Comparison of ENCODE assay signal across 36 mouse cellular contexts in the genomic region with DNA sequence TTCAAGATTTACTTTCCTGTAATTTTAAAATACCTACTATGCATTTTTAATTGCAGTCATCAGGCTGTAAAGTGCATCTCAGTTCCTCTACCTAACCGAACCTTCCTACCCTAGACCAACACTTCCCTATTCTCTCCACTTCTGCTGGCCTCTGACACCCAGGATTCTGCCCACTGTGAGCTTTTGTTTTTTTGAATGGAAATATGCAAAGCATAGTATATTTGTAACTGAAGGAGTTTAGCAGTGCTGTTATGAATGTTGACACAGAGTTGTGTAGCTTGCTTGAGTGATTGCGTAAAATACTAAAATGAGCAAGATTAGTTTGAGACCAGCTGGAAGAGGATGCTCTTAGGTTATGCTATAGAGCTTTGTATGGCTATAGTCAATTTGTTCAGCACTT. TPM values are rescaled to one million over a fixed set of nuclear protein-coding genes. Genes with fewer than 3 reads are reported as not detected.
DNase-seq lines count a peak whose midpoint lies in the region; ATAC-seq and TF ChIP-seq lines count a peak whose summit lies in the region.
"Had no signal": no experiment of that assay in that cellular context is flagged by ENCODE, and none has a peak within 500 bp of the region (broad histone marks: within the 10 kb centered on the region; RNA-seq: fewer than 3 reads in every experiment).

No protein-coding gene starts in this region.

- H3K9me3 ChIP-seq in liver, postnatal 0 days (ENCODE audit: low read length), result no peaks in the 10 kb centered on the region
- H3K9me3 ChIP-seq in liver, embryonic 11.5 days (ENCODE audit: control insufficient read depth, low read length), result no peaks in the 10 kb centered on the region
- H3K9me3 ChIP-seq: embryonic facial prominence, embryonic 12.5 days; heart, embryonic 13.5 days; hindbrain, embryonic 15.5 days; kidney, embryonic 15.5 days; limb, embryonic 12.5 days; liver, embryonic 13.5 days; midbrain, embryonic 10.5 days; midbrain, embryonic 15.5 days had no signal

- H3K27me3 ChIP-seq in liver, postnatal 0 days (ENCODE audit: insufficient read depth, low read length), result no peaks in the 10 kb centered on the region
- no peaks in the 10 kb centered on the region for H3K27me3 ChIP-seq in liver, embryonic 11.5 days (replicated peaks; ENCODE audit: control insufficient read depth, insufficient read depth, low read length)
- H3K27me3 ChIP-seq in splenic B cell, adult 2 months (ENCODE audit: control insufficient read depth, insufficient read depth, low read length, poor library complexity, severe bottlenecking), result no peaks in the 10 kb centered on the region
- H3K27me3 ChIP-seq: embryonic facial prominence, embryonic 12.5 days; heart, embryonic 13.5 days; hindbrain, embryonic 15.5 days; kidney, embryonic 15.5 days; limb, embryonic 12.5 days; liver, embryonic 13.5 days; midbrain, embryonic 15.5 days had no signal

- WGBS in liver, postnatal 0 days (ENCODE audit: insufficient replicate concordance), result 75% methylated on average over 2 of the region's 2 CpGs
- 82% methylated on average over 2 of the region's 2 CpGs for WGBS in liver, embryonic 11.5 days
- 52% methylated on average over 2 of the region's 2 CpGs for WGBS in macrophage (ENCODE audit: missing documents)

- no peak overlapping the region for H3K4me2 ChIP-seq in liver, postnatal 0 days (ENCODE audit: low read depth, low read length)
- no peak overlapping the region for H3K4me2 ChIP-seq in liver, embryonic 11.5 days
- H3K4me2 ChIP-seq: embryonic facial prominence, embryonic 12.5 days; heart, embryonic 13.5 days; hindbrain, embryonic 15.5 days; kidney, embryonic 15.5 days; limb, embryonic 12.5 days; liver, embryonic 13.5 days; lung, embryonic 14.5 days; midbrain, embryonic 15.5 days had no signal

- H3K36me3 ChIP-seq in liver, postnatal 0 days (replicated peaks; ENCODE audit: insufficient read depth, low read length), result peaks cover 20% of the 10 kb centered on the region
- H3K36me3 ChIP-seq in liver, embryonic 11.5 days (ENCODE audit: control insufficient read depth, insufficient read depth, low read length), result peaks cover 4% of the 10 kb centered on the region; the same call in 1 of the 2 replicates
- H3K36me3 ChIP-seq in macrophage (ENCODE audit: inconsistent target), result peaks cover 31% of the 10 kb centered on the region
- peaks cover 4% of the 10 kb centered on the region; the same call in 1 of the 2 replicates for H3K36me3 ChIP-seq in splenic B cell, adult 2 months (ENCODE audit: control insufficient read depth, insufficient read depth, low read length, poor library complexity, severe bottlenecking)

- ATAC-seq in liver, postnatal 0 days, result peak; percentile 45; the same call in 1 of the 2 replicates
- no peak for ATAC-seq in liver, embryonic 11.5 days (replicated peaks; ENCODE audit: low FRiP score)
- ATAC-seq: activated CD4-positive, CD25-positive, alpha-beta regulatory T cell, adult 4 months; CD4-positive, CD25-positive, alpha-beta regulatory T cell, adult 4 months; forebrain, embryonic 14.5 days; inflammation-experienced regulatory T-cells, adult 6 months; midbrain, embryonic 15.5 days had no signal

- no peak for TF ChIP-seq EP300 in liver, postnatal 0 days (IDR thresholded peaks at IDR 0.05; ENCODE audit: low read depth)

- H3K4me1 ChIP-seq in liver, postnatal 0 days (ENCODE audit: insufficient read depth), result no peaks in the 10 kb centered on the region
- no peaks in the 10 kb centered on the region for H3K4me1 ChIP-seq in liver, embryonic 11.5 days (replicated peaks; ENCODE audit: control insufficient read depth, insufficient read depth, low read length)
- H3K4me1 ChIP-seq: embryonic facial prominence, embryonic 12.5 days; heart, embryonic 13.5 days; hindbrain, embryonic 15.5 days; kidney, embryonic 15.5 days; limb, embryonic 12.5 days; liver, embryonic 13.5 days; midbrain, embryonic 15.5 days had no signal

- H3K4me3 ChIP-seq in liver, postnatal 0 days (ENCODE audit: low read depth, low read length), result no peak overlapping the region
- H3K4me3 ChIP-seq in liver, embryonic 11.5 days (ENCODE audit: low read depth, low read length), result no peak overlapping the region
- no peak overlapping the region for H3K4me3 ChIP-seq in macrophage (ENCODE audit: inconsistent target)
- H3K4me3 ChIP-seq: embryonic facial prominence, embryonic 12.5 days; heart, embryonic 13.5 days; hindbrain, embryonic 15.5 days; kidney, embryonic 15.5 days; limb, embryonic 12.5 days; liver, embryonic 13.5 days; midbrain, embryonic 10.5 days; midbrain, embryonic 15.5 days had no signal

- peaks cover 34% of the 10 kb centered on the region for H3K79me2 ChIP-seq in macrophage (ENCODE audit: inconsistent target)

- no peak for TF ChIP-seq CTCF in liver, postnatal 0 days (IDR thresholded peaks at IDR 0.05; ENCODE audit: low read depth)

- no peak for DNase-seq in liver, postnatal 0 days
- no peak for DNase-seq in liver, embryonic 11.5 days (ENCODE audit: low spot score)
- peak; percentile 61 for DNase-seq in A20 (ENCODE audit: low read depth, low spot score)
- DNase-seq in splenic B cell, adult 2 months (ENCODE audit: low read depth, low spot score), result peak; percentile 72
- no peak for DNase-seq in cerebellum, adult 9-10 months
- DNase-seq in gastrocnemius, postnatal 36 days, result no peak
- DNase-seq: adrenal gland, adult 2 months; adrenal gland, postnatal 36 days; cerebellum, adult 2 months; cerebellum, postnatal 25 days; heart, postnatal 10 days; kidney, adult 18-20 months; kidney, postnatal 25 days; liver, embryonic 13.5 days; lung, embryonic 14.5 days; lung, postnatal 4 days; right cerebral cortex, adult 18-20 months; spleen, adult 18-20 months; thymus, postnatal 4 days had no signal

- no peak overlapping the region for H3K9ac ChIP-seq in liver, postnatal 0 days (replicated peaks)
- no peak overlapping the region for H3K9ac ChIP-seq in liver, embryonic 11.5 days (ENCODE audit: low read depth, low read length)
- H3K9ac ChIP-seq: embryonic facial prominence, embryonic 12.5 days; heart, embryonic 13.5 days; hindbrain, embryonic 15.5 days; kidney, embryonic 15.5 days; limb, embryonic 12.5 days; liver, embryonic 13.5 days; lung, embryonic 14.5 days; midbrain, embryonic 15.5 days had no signal

- intact Hi-C loops in gastrocnemius, postnatal 36 days (cut with DNase I), result no loop called here

- no peak overlapping the region for H3K27ac ChIP-seq in liver, postnatal 0 days (ENCODE audit: low read depth)
- H3K27ac ChIP-seq in liver, embryonic 11.5 days (ENCODE audit: low read depth, low read length), result no peak overlapping the region
- peak overlapping the region; percentile 25; the same call in 1 of the 2 replicates for H3K27ac ChIP-seq in macrophage
- H3K27ac ChIP-seq: embryonic facial prominence, embryonic 12.5 days; heart, embryonic 13.5 days; hindbrain, embryonic 15.5 days; kidney, embryonic 15.5 days; limb, embryonic 12.5 days; liver, embryonic 13.5 days; midbrain, embryonic 10.5 days; midbrain, embryonic 15.5 days had no signal

RNA-seq across cellular contexts. Expression of a gene that starts 41.2 kb away (rescaled TPM):
- polyA plus RNA-seq in liver, postnatal 0 days (2015; fragmentation: Nextera tagmentation; extraction: Ambion mirVana), result 3.4 and 3.6 TPM in 2 replicates
- polyA plus RNA-seq in liver, embryonic 11.5 days (2014; fragmentation: Nextera tagmentation; extraction: Ambion mirVana), result 9.8 and 10.7 TPM in 2 replicates
- 1,000 to 10,000 TPM in 1 of 26 experiments, 100 to 1,000 TPM in 25; 256 to 1,209 (median 397) TPM for total RNA-seq in macrophage (2018; cell fraction: chromatin; rRNA removed)
- total RNA-seq in macrophage (2018; cell fraction: cytosol; rRNA removed), result 10 to 100 TPM; 40.2 to 89.6 (median 70.7) TPM
- 100 to 1,000 TPM; 122 to 819 (median 214) TPM for total RNA-seq in macrophage (2018; cell fraction: nucleus; rRNA removed)
- 31.3 to 38.5 TPM (median 36.9 TPM) in 3 replicates for polyA plus RNA-seq in macrophage (2018)
- 1 to 10 TPM; 6.4 TPM for total RNA-seq in gastrocnemius, postnatal 36 days (2021)

RNA-seq across cellular contexts. Expression of a gene that starts 41.4 kb away (rescaled TPM):
- polyA plus RNA-seq in liver, postnatal 0 days (2015; fragmentation: Nextera tagmentation; extraction: Ambion mirVana), result 120 and 121 TPM in 2 replicates
- polyA plus RNA-seq in liver, embryonic 11.5 days (2014; fragmentation: Nextera tagmentation; extraction: Ambion mirVana), result 106 and 118 TPM in 2 replicates
- 10 to 100 TPM in 21 of 26 experiments, 1 to 10 TPM in 5; 6.0 to 80.1 (median 16.4) TPM for total RNA-seq in macrophage (2018; cell fraction: chromatin; rRNA removed)
- total RNA-seq in macrophage (2018; cell fraction: cytosol; rRNA removed), result 100 to 1,000 TPM in 20 of 26 experiments, 10 to 100 TPM in 6; 70.9 to 300 (median 140) TPM
- 100 to 1,000 TPM in 2 of 26 experiments, 10 to 100 TPM in 24; 26.2 to 145 (median 52.9) TPM for total RNA-seq in macrophage (2018; cell fraction: nucleus; rRNA removed)
- polyA plus RNA-seq in macrophage (2018), result 152 to 289 TPM (median 249 TPM) in 3 replicates
- total RNA-seq in gastrocnemius, postnatal 36 days (2021), result 10 to 100 TPM; 21.2 to 36.7 TPM

RNA-seq across cellular contexts. Expression of a gene that starts 54.2 kb away (rescaled TPM):
- 0.06 and 0.07 TPM in 2 replicates for polyA plus RNA-seq in liver, postnatal 0 days (2015; fragmentation: Nextera tagmentation; extraction: Ambion mirVana)
- polyA plus RNA-seq in liver, embryonic 11.5 days (2014; fragmentation: Nextera tagmentation; extraction: Ambion mirVana), result not detected in 2 replicates
- total RNA-seq in macrophage (2018; cell fraction: chromatin; rRNA removed), result 1 to 10 TPM in 5 of 26 experiments, under 1 TPM in 5, not detected in 16; 0.32 to 3.6 (median 1.1) TPM
- under 1 TPM in 1 of 26 experiments, not detected in 25; 0.24 TPM for total RNA-seq in macrophage (2018; cell fraction: cytosol; rRNA removed)
- total RNA-seq in macrophage (2018; cell fraction: nucleus; rRNA removed), result 1 to 10 TPM in 2 of 26 experiments, not detected in 24; 1.2 to 1.5 TPM
- polyA plus RNA-seq in macrophage (2018), result 0.06 TPM in 1 of 3 replicates, not detected in the others
- total RNA-seq in gastrocnemius, postnatal 36 days (2021), result not detected
- total RNA-seq: adrenal gland, adult 2 months; adrenal gland, postnatal 36 days; gastrocnemius, postnatal 4 days; heart, adult 8-10 months; heart, postnatal 10 days; hematopoietic stem cell, adult 5-6 weeks had no signal
- polyA plus RNA-seq: activated CD4-positive, CD25-positive, alpha-beta regulatory T cell, adult 4 months; adrenal gland, adult 2 months; CD4-positive, CD25-positive, alpha-beta regulatory T cell, adult 4 months; heart, embryonic 13.5 days; inflammation-experienced regulatory T-cells, adult 6 months; kidney, embryonic 15.5 days; limb, embryonic 12.5 days; liver, embryonic 13.5 days; lung, embryonic 14.5 days; stomach, embryonic 14.5 days; thymus, postnatal 0 days had no signal

Comparison
In these comparisons a context has a peak if more than half of its experiments do, and no peak if none do; other contexts are left out.
1. DNase-seq: peak in A20 (single experiment) and splenic B cell, adult 2 months (single experiment); none in liver, postnatal 0 days (single experiment), liver, embryonic 11.5 days (single experiment), cerebellum, adult 9-10 months (single experiment) and gastrocnemius, postnatal 36 days (0 of 2).